Mouse (Mus musculus): ENCODE data around the gene Tex33. TPM values are rescaled to one million over a fixed set of nuclear protein-coding genes. Genes with fewer than 3 reads are reported as not detected.

Gene Tex33
- total RNA-seq (2021): not detected
- long read RNA-seq, experiment 1: 0 reads
- long read RNA-seq, experiment 2: 0 reads

GRCm38 (mm10) chr15:78395478-78395962 lies at the start of gene Tex33:
TSS of gene Tex33 (minus strand) at chr15:78395912.
- no peak for DNase-seq (ENCODE audit: low spot score in 2 of 2)

- DNase-seq (ENCODE audit: low spot score in 2 of 2): no peak
Measured at GRCm38 (mm10) chr15:78443857-78444256, 48.1 kb upstream of the Tex33 start.

DNA sequence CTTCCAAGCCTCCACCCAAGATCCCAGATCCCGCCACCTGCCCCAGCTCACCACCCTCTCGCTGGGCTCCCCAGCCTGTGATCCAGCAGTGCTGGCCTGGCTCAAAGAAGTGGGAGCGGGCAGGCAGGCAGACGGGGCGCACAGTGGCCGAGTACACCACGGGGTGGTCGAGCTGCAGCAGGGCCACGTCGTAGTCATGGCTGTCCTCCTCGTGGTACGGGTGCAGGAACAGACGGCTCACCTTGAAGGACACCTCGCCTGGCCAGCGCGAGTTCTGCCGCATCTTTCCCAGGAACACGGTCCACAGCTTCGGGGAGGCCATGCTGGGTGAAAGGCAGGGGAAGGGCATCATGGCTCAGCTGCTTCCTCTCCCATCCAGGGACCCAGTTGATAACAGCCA lies 46.5 kb upstream of the Tex33 start:
- no peak for DNase-seq (ENCODE audit: low spot score in 2 of 2)

GRCm38 (mm10) chr15:78438973-78439372 lies 43.3 kb upstream of the Tex33 start:
- DNase-seq (ENCODE audit: low spot score in 2 of 2): no peak

DNA sequence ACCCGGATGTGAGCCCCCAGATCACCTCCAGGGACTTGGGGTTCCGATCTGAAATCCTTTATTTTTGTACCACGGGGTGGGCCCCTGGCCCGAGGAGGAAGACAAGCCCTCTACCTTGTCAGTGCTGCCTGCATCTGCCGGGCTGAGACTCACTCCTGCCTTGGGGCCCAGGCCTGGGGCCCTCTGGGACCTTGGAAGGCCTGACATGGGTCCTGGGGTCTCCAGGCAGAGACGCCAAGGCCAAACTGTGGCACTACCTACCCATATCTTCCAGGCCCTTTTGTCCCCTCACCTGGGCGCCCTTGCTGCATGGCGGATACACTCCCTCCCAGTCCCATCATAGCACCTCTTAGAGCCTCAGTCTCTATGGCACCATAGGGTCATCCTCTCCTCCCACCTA lies 42.8 kb upstream of the Tex33 start:
- no peak for DNase-seq (ENCODE audit: low spot score in 2 of 2)

- DNase-seq (ENCODE audit: low spot score in 2 of 2): no peak
Measured at GRCm38 (mm10) chr15:78438018-78438394, 42.3 kb upstream of the Tex33 start.

GRCm38 (mm10) chr15:78437237-78438017 lies 41.7 kb upstream of the Tex33 start:
- peak; percentile 56 to 69 for DNase-seq (ENCODE audit: low spot score in 2 of 2)

DNA sequence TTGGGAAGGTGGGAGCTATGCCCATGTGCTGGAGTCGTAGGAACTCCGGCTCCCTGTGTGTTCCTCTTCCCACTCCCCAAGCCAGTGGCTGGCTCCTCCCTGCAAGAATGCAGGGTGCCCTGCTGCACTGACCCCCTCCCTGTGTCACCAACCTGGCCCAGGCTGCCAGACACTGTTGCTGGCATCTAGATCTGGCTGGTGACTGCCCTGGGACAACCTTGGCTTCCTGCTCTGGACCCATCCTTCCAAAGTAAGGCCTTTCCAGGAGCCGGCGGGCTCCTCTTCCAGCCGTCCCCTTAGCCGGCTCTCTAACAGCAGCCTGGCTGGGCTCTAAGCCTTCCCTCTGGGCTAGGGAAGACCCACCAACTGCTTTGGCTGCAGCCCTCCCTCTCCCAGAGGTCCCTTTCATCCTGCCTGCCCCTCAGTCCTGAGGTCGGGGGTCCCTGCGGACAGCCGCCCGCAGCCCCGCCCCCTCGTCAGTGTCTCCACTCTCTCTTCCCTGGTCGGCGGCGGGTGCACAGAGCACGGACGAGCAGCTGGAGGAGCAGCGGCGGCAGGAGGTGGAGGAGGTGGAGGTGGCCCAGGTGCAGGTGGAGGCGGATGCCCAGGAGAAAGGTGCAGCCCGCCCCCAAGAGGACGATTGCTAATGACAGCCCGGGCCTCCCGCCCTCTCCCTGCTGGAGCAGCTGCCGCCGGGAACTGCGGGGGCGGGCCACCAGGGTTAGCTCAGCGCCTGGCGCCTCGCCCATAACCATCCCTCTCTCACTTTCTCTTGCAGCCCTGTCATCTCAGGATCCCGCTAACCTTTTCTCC lies 40.9 kb upstream of the Tex33 start:
- DNase-seq (ENCODE audit: low spot score in 2 of 2): peak; percentile 88 to 92

DNA sequence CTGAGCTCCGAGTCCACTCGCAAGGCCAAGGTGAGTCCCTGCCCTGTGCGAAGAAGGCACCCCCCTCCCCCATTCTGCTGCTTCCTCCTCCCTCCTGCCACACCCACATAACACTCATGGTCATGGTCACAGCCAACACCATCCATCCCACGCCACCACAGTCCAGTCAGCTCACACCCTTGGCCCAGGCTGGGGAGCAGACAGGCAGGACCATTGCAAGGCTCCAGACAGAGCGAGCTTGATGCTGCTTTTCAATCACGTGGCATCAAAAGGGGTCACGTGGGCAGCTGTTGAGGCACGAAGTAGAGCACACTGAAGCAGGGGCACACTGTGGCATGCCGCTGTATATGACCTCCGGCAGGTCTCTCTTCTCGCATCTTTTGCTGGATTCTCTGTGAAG lies 40.0 kb upstream of the Tex33 start:
- DNase-seq (ENCODE audit: low spot score in 2 of 2): no peak

- DNase-seq (ENCODE audit: low spot score in 2 of 2): no peak
Measured at GRCm38 (mm10) chr15:78434896-78435520, 39.3 kb upstream of the Tex33 start.

DNA sequence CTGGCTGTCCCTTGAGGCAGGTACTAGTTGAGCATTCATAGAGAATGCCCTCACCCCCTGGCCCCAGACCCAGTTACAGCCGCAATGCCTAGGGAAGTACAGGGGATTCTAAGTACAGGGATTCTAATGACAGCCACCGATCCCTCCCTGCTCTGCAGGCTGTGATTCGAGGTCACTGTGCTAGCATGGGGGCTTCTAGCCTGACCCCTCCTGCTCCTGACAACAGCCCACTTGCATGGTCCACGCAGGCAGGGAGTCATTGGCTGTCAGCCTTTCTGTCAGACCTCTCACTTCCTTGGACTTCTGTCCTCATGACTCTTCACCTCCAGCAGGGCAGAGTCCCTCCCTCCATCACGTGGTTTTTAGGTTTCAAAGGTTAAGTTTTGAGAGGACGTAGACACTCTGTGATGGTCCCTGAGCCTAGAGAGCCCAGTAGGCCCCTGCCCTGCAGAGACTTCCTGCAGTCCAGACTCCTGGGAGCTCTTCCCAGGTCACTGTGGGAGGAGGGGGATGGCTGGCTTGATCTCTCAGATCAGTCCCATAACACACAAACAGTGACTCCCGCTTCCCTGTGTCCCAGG lies 35.9 kb upstream of the Tex33 start:
- no peak for DNase-seq (ENCODE audit: low spot score in 2 of 2)

- DNase-seq (ENCODE audit: low spot score in 2 of 2): no peak
Measured at GRCm38 (mm10) chr15:78430874-78431273, 35.2 kb upstream of the Tex33 start.

GRCm38 (mm10) chr15:78429871-78430622 lies 34.3 kb upstream of the Tex33 start:
- DNase-seq (ENCODE audit: low spot score in 2 of 2): no peak

DNA sequence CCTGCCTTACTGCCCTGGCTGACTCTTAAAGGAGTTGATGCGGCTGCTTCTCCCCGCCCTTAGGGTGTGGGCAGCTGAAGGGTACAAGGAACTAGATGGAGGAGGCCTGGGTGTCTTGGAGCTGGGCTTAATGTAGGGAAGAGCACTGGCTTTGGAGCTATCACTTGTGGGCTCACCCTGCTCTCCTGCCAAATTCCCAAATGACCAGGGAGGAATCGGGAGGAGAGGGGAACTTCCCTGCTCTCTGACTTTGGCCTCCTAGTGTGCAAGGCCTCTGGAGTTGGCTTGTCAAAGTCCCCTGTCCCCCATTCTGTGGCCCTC lies 33.4 kb upstream of the Tex33 start:
- DNase-seq (ENCODE audit: low spot score in 2 of 2): no peak

DNA sequence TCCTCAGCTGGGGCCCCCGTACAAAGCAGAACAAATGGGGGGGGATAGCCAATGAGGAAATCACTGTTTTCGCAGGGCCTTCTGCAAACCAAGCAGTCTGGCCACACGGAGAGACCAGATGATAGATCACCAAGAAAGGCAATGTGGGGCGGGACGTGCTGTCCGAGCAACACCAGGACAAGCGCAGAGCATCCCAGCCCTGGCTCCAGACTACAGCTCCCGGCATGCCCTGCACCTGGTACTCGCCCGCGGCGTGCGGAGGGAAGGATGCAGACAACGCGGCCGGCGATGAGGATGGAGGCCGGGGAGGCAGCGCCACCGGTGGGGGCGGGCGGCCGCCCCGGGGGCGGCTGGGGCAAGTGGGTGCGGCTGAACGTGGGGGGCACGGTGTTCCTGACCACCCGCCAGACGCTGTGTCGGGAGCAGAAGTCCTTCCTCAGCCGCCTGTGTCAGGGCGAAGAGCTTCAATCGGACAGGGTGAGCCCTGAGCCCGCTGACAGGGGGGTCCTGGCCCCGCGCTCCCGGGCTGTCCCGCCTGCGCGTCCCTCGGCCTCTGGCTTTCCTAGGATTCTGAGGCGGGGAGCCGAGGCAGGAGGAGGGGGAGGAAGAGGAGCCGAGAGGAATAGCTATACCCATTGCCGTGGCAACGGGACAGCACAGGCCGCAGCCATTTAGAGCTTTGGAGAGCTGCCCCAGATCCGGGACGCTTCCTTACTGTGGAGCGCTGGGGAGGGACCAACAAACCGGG lies 32.9 kb upstream of the Tex33 start, which contains the start of gene Kctd17:
Gene Kctd17, plus strand, starts transcription at position 174 of the 748 bp plus-strand sequence.
- peak; percentile 68 to 81 for DNase-seq (ENCODE audit: low spot score in 2 of 2)

GRCm38 (mm10) chr15:78425230-78425629 lies 29.5 kb upstream of the Tex33 start:
- no peak for DNase-seq (ENCODE audit: low spot score in 2 of 2)

GRCm38 (mm10) chr15:78424507-78424906 lies 28.8 kb upstream of the Tex33 start:
- no peak for DNase-seq (ENCODE audit: low spot score in 2 of 2)

DNA sequence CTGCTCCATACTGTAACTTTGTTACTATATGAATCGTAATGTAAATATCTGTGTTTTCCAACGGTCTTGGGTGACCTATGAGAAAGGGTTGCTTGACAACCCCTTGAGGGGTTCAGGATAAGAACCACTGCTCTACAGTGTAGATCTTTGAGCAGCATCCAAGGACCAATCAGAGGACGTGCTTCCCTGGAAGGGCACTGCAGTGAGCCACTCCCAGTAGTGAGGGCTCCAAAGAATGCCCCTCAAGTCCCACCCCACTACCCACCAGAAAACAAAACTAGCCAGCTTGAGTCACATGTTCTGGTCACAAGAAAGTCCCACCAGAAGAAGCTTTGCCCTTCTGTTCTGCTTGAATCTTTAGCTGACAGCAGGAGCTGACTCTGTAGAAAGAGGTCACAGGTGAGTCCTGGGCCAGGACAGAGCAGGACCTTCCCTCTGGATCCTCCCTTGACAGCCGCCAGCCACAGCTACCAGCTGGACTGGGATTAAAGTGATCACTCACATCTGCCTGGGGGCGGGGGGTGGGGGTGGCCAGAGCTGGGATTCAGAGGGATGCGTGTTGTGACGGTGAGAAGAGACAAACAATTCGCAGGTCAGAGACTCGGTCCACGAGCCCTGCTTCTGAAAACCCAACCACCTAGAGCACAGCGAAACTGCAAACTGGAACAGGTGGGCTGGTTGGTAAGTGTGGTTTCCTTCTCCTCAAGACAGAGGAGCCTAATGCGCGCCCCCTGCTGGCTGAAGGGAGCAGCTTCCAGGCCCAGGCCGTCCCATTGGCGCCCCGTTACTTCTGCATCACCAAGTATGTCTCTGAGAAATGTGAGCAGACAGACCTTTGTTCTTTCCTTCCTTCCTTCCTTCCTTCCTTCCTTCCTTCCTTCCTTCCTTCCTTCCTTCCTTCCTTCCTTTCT lies 26.6 kb upstream of the Tex33 start:
- peak; percentile 69 to 85 for DNase-seq (ENCODE audit: low spot score in 2 of 2)

DNA sequence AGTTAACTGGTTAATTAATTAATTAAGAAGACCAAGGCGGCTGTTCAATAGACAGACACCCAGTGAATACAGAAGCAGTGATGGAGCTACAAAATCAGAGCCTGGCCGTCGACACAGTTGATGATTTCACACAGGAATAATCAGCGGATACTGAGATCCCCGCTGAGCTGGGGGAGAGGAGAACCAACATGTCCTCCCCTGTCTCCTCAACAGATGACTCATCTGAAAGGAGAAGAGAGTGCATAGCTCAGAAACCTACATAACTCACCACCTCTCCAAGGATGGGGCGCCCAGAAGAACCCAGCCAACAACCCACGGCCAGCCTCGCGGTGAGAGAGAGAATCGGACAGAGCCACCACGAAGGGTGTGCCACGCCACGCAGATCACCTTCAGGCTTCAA lies 24.7 kb upstream of the Tex33 start:
- DNase-seq (ENCODE audit: low spot score in 2 of 2): no peak

Data from gastrocnemius, postnatal 4 days (tissue).